Mouse (Mus musculus) mouse trophoblast stem cell (cell line): ENCODE measurements around the gene Cmtm8.

ENCODE experiments used
- in situ Hi-C, 2 experiments: fragments of 300-500 bp; cut with MseI, MboI; formaldehyde crosslinking; loops; 2 replicates in 1 of 2; 3 replicates in 1 of 2; pipeline ENCODE4 v1.15.1; 2025

Cmtm8 gene

GRCm38 (mm10) chr9:114844017-114844662, at the start of gene Cmtm8:
Cmtm8 (minus strand) TSS chr9:114844156.
- in situ Hi-C loops = no loop called here

- in situ Hi-C loops = loop anchor here in 1 of 2 experiments (5.0 kb wide), 1 partner anchor 91 kb away; no protein-coding TSS in a partner anchor
These were observed 49.0 kb upstream of the Cmtm8 start for GRCm38 (mm10) chr9:114892974-114893373.

GRCm38 (mm10) chr9:114890377-114890776, 46.4 kb upstream of the Cmtm8 start:
- in situ Hi-C loops = loop anchor here in 1 of 2 experiments (5.0 kb wide), 1 partner anchor 88 kb away; no protein-coding TSS in a partner anchor

- in situ Hi-C loops = no loop called here
These were observed 45.0 kb upstream of the Cmtm8 start for GRCm38 (mm10) chr9:114888856-114889407.

DNA sequence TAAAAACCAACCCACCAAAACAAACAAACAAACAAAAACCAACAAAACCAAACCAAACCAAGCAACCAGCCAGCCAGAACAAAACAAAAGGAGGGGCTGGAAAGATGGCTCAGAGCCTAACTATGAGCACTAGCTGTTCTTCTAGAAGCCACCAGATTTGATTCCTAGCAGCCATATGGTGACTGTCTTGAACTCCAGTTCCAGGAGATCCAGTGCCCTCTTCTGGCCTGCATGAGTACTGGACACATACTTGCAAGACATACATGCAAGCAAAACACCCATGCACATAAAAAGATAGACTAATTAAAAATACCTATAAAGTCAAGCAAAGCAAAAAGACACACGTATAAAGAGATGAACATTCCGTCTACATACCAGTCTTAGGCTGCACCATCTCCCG, 43.7 kb upstream of the Cmtm8 start:
- in situ Hi-C loops = no loop called here

GRCm38 (mm10) chr9:114885991-114886662, 42.2 kb upstream of the Cmtm8 start:
- in situ Hi-C loops = no loop called here

GRCm38 (mm10) chr9:114885564-114885963, 41.6 kb upstream of the Cmtm8 start:
- in situ Hi-C loops = no loop called here

DNA sequence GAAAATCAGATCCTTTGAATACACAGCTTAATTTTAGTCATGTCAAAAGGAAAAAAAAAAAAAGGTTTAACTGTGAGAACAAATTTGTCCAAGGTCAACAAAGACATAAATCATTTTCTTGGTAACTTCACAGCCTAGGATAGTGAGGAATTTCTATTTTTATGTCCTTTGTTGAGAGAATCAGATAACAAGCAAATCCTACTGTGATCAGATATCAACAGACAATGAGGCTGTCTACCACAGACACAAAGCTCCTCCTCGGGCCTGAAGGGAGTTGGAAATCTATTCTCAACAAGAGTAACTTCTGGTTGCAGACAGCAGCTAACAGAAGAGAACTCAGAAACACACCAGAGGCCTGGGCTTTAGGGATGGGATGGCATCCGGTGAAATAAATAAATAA, 38.0 kb upstream of the Cmtm8 start:
- in situ Hi-C loops = no loop called here

- in situ Hi-C loops = no loop called here
These were observed 11.4 kb upstream of the Cmtm8 start for GRCm38 (mm10) chr9:114855327-114855726.

DNA sequence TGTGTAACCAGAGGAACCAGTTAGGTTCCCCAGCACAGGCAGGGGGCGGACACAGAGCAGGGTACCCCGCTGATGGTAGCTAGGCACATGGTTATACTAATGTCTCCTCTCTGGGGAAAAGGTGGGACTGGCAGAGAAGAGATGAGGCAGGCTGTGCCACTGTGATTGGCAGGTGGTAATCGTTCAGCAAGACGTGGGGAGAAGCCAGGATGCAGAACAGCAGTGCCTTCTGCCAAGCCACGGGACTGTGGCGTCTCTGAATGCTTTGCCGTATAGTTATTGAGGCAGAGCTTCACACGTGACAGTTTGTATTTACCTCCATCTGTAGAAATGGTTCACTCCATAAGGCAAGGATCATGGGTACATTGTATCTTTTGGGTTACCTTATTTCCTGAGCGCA, 10.7 kb upstream of the Cmtm8 start:
- in situ Hi-C loops = no loop called here

DNA sequence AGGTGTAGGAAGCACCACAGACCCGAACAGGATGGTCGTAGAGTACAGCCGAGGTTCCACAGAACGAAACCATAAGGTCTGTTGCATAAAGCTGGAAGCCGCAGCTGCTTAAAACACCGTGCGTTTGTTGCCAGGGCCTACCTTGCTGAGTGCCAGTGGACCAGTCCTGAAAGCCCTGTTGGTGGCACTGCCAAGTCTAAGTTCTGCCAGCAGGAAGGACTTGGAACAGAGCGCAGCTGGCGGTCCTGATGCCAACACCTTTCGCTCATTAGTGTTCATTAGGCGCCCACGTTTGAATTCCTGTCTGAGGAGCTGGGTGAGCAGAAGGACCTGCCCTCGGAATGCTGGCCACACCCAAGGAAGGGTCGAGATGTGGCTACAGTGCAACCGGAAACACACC, 9.4 kb upstream of the Cmtm8 start:
- in situ Hi-C loops = no loop called here

DNA sequence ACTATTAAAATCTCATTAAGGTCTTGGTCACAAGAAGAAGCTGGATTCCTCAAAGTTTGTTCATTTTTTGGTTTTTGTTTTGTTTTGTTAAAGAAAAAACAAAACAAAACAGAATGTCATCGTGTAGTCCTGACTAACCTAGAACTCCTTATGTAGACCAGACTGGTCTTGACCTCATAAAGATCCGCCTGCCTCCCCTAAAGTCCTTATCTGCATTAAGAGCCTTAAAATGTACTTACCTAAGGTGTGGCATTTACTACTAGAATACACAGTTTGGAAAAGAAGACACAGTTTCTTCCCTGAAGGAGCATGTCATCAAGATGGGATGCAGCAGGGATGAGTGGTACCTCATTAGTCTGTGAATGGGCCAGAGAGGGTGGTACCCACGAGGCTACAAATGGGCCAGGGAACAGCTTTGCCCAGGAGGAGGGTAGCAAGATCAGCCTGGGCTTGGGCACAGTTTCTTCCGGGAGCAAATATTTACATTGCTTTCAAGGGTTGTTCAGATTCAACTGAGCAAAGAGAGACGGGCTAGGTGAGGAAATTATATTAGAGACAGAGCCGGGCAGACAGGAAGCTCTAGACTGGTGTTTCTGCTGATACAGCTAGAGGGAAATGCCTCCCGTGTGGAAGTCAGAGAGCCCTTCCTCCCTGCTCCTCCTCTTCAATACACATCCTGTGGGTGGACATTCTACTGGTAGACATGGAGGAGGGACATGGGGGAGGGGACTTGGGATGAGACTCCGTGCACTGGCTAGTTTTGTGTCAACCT, 7.6 kb upstream of the Cmtm8 start:
- in situ Hi-C loops = no loop called here

DNA sequence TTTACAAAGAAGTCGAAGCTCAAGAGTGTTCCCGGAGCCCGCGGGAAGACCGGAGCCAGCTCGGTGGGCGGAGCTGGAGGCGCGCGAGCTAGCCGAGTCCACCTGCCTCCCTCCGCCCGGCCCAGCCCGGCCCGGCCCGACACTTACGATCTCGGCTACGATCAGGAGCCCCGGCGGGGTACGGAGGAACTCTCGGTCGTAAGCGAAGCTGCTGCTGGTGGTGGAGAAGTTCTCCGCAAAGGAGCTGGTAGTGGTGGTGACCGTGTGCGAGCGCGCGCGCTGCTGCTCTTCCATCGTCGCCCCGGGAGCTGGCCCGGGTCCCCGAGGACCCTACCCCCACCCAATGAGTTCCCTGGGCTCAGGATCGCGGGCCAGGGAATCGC, 331 bp downstream of the Cmtm8 start:
- in situ Hi-C loops = no loop called here

GRCm38 (mm10) chr9:114842886-114843285, 1.1 kb downstream of the Cmtm8 start:
- in situ Hi-C loops = no loop called here

DNA sequence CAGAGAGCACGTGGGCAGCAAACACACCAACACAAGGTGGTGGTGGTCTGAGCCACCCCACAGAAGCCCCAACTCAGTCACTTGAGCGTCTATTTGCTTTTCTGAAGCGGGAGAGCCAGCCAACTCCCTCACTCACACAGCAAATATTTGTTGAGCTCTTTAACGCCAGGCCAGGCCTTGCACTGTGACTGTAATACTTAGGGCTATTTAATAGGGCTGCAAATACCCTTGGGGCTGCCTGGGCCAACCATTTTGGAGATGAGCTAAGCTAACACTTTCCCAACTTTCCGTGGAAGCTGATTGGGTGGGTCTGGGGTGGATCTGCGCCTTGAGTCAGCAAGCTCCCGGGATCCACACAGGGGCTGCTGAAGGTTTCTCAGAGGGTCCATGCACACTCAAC, 1.7 kb downstream of the Cmtm8 start:
- in situ Hi-C loops = no loop called here

- in situ Hi-C loops = no loop called here
These were observed 5.1 kb downstream of the Cmtm8 start for GRCm38 (mm10) chr9:114838870-114839269.

DNA sequence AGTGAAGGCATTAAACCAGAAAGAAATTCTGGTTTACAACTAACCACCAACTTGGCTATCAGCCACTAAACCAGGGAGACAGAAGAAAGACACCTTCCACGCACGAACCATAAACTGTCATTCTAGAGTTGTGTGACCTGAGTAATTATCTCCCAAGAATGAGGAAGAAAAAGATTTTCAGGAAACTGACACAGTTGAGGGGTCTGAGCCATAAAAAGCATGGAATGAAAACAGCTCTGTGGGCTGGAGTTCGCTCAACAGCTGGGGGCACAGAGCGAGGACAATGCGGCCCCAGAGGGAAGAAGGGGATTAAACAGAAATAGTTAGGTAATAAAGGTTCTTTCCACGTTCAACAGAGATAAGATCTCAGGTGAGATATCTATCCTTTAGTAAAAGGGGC, 12.4 kb downstream of the Cmtm8 start:
- in situ Hi-C loops = no loop called here

DNA sequence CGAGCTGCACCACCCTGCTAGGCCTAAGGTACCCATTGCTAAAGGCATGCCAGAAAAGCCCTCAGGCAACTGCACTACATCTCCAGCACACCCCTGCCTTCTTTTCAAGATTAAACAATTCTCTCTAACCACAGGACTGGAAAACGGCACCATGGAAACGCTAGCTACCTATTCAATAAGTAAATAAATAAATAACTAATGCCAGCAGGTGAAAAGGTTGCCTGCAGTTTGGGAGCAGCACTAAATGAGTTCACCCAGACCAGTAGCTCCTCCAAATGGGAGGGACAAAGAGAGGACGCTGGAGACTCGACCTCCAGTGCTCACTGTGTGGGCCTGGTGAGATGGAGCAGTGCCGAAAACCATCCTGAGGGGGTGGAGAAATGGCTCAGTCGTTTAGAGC, 13.6 kb downstream of the Cmtm8 start:
- in situ Hi-C loops = no loop called here

- in situ Hi-C loops = no loop called here
These were observed 14.3 kb downstream of the Cmtm8 start for GRCm38 (mm10) chr9:114829669-114830068.

DNA sequence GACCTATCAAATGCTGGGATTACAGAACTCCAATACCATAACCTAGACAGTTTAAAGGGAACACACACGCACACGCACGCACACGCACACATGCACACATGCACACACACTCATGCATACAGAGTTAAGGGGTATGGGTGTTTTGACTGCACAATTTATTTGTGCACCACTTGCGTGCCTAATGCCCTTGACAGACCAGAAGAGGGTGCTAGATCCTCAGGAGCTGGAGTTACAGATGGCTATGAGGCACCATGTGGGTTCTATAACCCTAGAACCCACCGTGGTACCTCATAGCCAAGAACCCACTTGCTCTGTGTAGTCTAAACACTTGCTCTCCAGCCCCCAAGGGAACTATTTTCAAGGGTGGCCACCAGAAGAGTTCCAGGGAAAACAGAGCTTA, 15.6 kb downstream of the Cmtm8 start:
- in situ Hi-C loops = no loop called here

GRCm38 (mm10) chr9:114827242-114827852, 16.6 kb downstream of the Cmtm8 start:
- in situ Hi-C loops = no loop called here

- in situ Hi-C loops = no loop called here
These were observed 19.8 kb downstream of the Cmtm8 start for GRCm38 (mm10) chr9:114824166-114824565.
